Mouse (Mus musculus) cortical plate, adult 2 months (tissue): ENCODE data around the gene Dnmt1.

Experiments
- CTCF ChIP-seq: fragments of 200-500 bp; IDR thresholded peaks from 2 replicates; pipeline ENCODE4 v1.5.1; 2011; ENCODE audit warnings: mild to moderate bottlenecking, control low read depth, low read length; ENCODE audit not compliant: insufficient read depth; ENCODE audit errors: extremely low read depth
- POLR2A ChIP-seq: fragments of 200-500 bp; IDR thresholded peaks from 2 replicates; pipeline ENCODE4 v1.6.1; 2011; ENCODE audit warnings: mild to moderate bottlenecking, low read length, control low read depth; ENCODE audit not compliant: insufficient read depth; ENCODE audit errors: extremely low read depth

- TF ChIP-seq POLR2A (no peak), CTCF (no peak)
These were observed 65.1 kb downstream of the Dnmt1 start for GRCm38 (mm10) chr9:20894629-20895028.
